Mouse (Mus musculus) T-cell, adult 2 months (primary cell): ENCODE data around the gene Fmnl3.

Source experiments
- DNase-seq: peaks from one replicate; pipeline ENCODE4 v3.0.0; 2022; ENCODE audit warnings: low spot score

Gene Fmnl3

GRCm38 (mm10) chr15:99316314-99317266 is 53.7 kb downstream of the Fmnl3 start:
- DNase-seq = peak; percentile 66

GRCm38 (mm10) chr15:99314891-99315290 is 55.4 kb downstream of the Fmnl3 start:
- DNase-seq = no peak

DNA sequence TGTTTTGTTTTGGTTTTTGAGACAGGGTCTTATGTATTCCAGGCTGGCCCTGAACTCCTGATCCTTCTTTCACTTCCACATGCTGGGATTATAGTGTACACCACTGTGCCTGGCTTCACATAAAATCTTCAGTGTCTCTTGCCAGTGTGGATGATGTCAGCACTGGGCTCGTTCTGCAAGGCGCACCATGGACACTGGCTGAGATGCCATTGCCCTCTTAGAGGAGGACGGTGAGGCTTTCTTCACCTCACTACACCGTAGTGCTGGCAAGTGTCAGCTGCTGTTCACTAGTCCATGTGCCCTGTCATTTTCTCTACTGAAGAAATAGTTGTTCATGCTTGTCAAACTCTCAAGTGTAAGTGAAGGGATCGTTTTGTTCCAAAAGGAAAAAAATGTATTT is 59.7 kb downstream of the Fmnl3 start:
- no peak for DNase-seq

GRCm38 (mm10) chr15:99309549-99309948 is 60.7 kb downstream of the Fmnl3 start:
- DNase-seq = no peak

GRCm38 (mm10) chr15:99307476-99307875 is 62.8 kb downstream of the Fmnl3 start:
- DNase-seq = no peak

GRCm38 (mm10) chr15:99296213-99296612 is 74.1 kb downstream of the Fmnl3 start:
- DNase-seq = peak; percentile 21

DNA sequence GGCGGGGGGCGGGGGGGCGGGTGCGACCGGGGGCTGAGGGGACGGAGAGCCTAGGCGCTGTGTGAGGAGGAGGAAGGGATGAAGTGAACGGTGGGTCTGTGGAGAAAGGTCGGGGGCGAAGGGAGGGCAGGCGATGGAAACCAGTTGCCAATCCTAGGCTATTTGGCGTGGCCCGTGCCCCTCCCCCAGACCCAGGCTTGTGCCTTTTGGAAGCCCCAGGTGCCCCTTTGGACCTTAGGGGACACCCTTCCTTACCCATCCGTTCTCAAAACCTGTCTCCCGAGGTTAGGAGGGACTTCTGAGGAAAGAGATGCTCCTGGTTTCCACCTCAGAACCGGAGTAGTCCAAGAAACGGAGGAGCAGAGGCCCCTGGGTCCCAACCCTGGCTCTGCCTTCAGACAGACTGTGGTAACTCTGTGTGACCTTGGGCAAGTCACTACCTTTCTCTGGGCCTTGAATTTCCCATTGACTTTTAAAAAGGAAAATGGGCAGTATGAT is 74.7 kb downstream of the Fmnl3 start, which contains the start of gene Fam186b:
TSS of gene Fam186b (minus strand) at position 405 of the 498 bp plus-strand sequence.
- DNase-seq = no peak

DNA sequence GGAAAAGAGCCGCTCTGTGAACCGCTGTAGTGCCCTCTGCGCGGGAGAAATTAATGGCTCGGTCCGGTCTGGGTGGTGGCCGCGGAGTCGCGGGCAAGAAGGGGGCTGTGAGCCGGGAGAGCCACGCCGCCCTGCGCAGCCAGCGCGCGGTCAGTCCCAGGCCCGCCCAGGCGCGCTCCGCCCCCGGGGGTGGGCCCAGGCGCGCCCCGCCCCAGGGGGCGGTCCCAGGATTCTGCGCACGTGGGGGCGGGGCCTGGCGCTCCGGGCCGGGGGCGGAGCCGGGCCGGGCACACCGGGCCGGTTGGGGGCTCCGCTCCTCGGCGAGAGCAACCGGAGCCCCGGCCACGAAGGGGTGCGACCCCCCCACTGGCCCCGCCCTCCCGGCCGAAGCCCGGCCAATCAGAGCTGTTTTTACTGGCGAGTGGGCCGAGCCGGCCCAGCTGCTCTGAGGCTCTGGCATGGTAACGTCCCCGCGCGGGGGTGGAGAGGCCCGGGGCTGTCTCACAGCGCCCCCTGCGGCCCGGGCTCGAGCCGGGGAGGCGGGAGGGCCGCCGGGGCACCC is 75.4 kb downstream of the Fmnl3 start, which contains the start of gene Prpf40b:
TSS of gene Prpf40b (plus strand) at position 275 of the 562 bp plus-strand sequence.
- DNase-seq = peak; percentile 90

- no peak for DNase-seq
Observed at GRCm38 (mm10) chr15:99294287-99294686, 76.0 kb downstream of the Fmnl3 start.

GRCm38 (mm10) chr15:99290586-99290985 is 79.7 kb downstream of the Fmnl3 start:
- no peak for DNase-seq

- DNase-seq = no peak
Observed at GRCm38 (mm10) chr15:99285189-99285535, 85.1 kb downstream of the Fmnl3 start.

DNA sequence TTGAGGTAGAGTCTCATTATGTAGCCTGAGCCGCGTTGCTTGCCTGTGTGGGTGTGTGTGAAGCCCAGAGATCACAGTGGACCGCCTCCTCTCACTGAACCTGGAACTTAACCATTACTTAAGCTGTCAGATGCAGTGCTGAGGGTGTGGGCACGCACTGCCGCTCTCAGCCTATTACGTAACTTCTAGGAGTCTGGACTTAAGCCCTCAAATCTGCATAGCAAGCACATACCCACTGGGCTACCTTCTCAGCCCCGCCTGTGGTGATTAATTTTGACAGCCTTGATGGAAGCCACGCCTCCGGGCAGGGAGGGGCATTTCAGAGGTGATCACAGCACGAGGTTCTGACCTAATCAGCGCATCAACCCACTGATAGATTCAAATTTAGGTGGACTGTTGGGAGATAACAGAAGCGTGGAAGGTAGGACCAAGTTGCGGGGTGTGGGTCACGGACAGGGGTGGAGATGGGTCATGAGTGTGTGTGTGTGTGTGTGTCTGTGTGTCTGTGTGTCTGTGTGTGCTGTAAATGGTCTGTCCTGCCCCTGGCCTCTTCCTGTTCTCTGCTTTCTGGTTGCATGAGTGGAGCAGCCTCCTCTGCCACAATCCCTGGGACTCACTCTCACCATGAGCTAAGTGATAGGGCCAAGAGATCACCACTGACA is 85.6 kb downstream of the Fmnl3 start:
- no peak for DNase-seq

GRCm38 (mm10) chr15:99283456-99283855 is 86.8 kb downstream of the Fmnl3 start:
- DNase-seq = no peak

GRCm38 (mm10) chr15:99278271-99278670 is 92.0 kb downstream of the Fmnl3 start:
- no peak for DNase-seq

DNA sequence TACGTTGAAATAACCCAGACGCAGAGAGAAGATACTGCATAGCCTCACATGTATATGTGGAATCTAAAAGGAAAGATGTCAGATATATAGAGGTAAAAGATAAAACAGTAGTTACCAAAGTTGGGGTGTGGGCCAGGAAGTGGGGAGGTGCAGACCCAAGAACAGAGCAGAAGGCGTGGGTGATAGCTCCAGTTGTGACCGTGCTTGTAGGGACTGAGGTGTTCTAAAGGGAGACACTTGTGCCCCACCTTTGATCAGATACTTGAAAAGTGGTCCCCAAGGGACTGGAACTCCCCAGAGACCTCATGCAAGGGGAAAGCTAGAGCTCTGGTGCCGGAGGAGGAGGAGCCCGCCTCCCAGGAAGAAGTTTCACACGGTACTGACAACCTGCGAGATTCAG is 94.2 kb downstream of the Fmnl3 start:
- peak; percentile 56 for DNase-seq
